Mouse (Mus musculus) cortical plate, adult 2 months (tissue): ENCODE measurements at regions not wholly inside any gene's neighbourhood (a gene's known extent, or its start where the extent isn't known, plus 50 kb on each side); places are given as distances from the start of the nearest gene placed in this dataset.

Source experiments
- CTCF ChIP-seq: fragments of 200-500 bp; IDR thresholded peaks from 2 replicates; pipeline ENCODE4 v1.5.1; 2011; ENCODE audit warnings: mild to moderate bottlenecking, control low read depth, low read length; ENCODE audit not compliant: insufficient read depth; ENCODE audit errors: extremely low read depth
- POLR2A ChIP-seq: fragments of 200-500 bp; IDR thresholded peaks from 2 replicates; pipeline ENCODE4 v1.6.1; 2011; ENCODE audit warnings: mild to moderate bottlenecking, low read length, control low read depth; ENCODE audit not compliant: insufficient read depth; ENCODE audit errors: extremely low read depth

GRCm38 (mm10) chr6:51349771-51350170 lies 82.7 kb upstream of the Nfe2l3 start:
- no peak for TF ChIP-seq CTCF
- TF ChIP-seq POLR2A: no peak
